Mouse (Mus musculus) Muller cell, postnatal 12 days (primary cell): ENCODE data around the gene Bpifa6.

Experiments
- DNase-seq: peaks from one replicate; pipeline ENCODE4 v3.0.0-alpha.2; 2015; ENCODE audit errors: inconsistent ontology term

Gene Bpifa6

DNA sequence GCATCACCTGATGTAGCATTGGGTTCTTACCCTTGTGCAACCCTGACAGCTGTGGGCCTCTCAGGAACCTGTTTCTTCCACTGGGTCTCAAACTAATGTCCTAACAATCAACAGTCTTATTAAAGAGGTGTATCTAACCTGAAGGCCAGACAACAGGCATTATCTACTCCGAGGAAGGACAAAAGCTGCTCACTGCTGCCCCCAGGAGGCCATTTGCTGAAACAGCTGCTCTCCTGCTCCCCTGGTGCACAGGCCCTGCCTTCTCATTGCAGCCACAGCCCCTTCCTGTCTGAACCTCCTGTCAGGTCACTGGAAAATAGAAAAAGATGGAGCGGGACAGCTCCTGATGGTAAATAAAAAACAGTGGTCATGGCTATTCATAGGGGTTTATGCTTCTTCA is 64.2 kb downstream of the Bpifa6 start:
- peak; percentile 2 for DNase-seq

DNA sequence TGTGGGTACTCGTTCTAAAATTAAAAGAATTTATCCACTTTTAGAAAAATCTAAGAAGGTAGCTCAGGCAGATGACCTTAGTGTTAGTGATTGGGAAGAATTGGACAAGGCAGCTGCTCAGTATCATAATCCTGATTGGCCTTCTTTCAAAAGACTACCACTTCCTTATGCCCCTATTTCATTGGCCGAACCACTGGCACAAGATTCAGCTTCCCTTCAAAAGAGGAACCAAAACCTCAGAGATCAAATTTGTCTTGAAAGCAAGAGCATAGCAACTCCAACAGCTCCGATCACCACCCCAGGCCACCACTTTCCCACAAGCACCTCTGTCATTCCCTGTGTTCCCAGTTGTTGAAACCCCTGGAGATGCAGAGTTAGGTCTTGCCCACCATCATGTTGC is 70.0 kb downstream of the Bpifa6 start:
- no peak for DNase-seq
